Mouse (Mus musculus) megakaryocyte, embryonic 14.5 days (primary cell): ENCODE measurements at regions not wholly inside any gene's neighbourhood (a gene's known extent, or its start where the extent isn't known, plus 50 kb on each side); places are given as distances from the start of the nearest gene placed in this dataset.

ENCODE experiments used
- FLI1 ChIP-seq: IDR thresholded peaks from 2 replicates; pipeline ENCODE4 v1.6.1; 2012; ENCODE audit warnings: low read length, inconsistent platforms, mixed read lengths
- GATA1 ChIP-seq: IDR thresholded peaks from 3 replicates; pipeline ENCODE4 v1.6.1; 2012; ENCODE audit warnings: mixed read lengths, low read length, inconsistent platforms, borderline replicate concordance

DNA sequence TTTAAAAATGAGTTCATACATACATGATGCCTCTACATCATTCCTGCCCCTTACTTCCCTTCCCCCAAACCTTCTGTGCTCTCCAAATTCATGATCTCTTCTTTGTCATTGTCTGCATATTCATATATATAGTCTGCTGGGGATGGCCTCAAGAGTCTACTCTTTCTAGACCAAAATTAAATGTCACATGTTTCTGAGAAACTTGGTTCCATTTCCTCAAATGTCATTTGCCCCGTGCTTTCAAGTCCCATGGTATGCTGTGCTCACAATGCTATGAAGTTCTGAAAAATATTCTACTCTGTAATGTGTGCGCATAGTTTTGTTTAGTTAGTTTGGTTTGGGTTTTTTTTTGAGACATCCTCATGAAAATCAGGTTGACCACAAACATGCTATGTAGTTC, 81.4 kb upstream of the Tank start:
- TF ChIP-seq GATA1, result no peak
- TF ChIP-seq FLI1, result no peak
